Comparison of ENCODE assay signal across 7 mouse cellular contexts in genomic region chr9:46272677-46273454, GRCm38 (mm10). TPM values are rescaled to one million over a fixed set of nuclear protein-coding genes. Genes with fewer than 3 reads are reported as not detected.
A peak's percentile ranks its signal among the peaks of the same experiment; 100 is the strongest.
DNase-seq lines count a peak whose midpoint lies in the region; ATAC-seq lines count a peak whose summit lies in the region.

Gene Zpr1 (plus strand): TSS chr9:46273064.

- WGBS in intestine, embryonic 16.5 days: 5% methylated on average over 45 of the region's 45 CpGs
- WGBS in midbrain, embryonic 11.5 days: 6% methylated on average over 43 of the region's 45 CpGs

- peak within 1 kb of the TSS; percentile 83 for H3K4me2 ChIP-seq in intestine, embryonic 16.5 days (ENCODE audit: low read depth, low read length)
- peak within 1 kb of the TSS; percentile 90 for H3K4me2 ChIP-seq in midbrain, embryonic 11.5 days

- intact Hi-C loops in left cerebral cortex, postnatal 36 days (cut with DNase I): no loop called here

- peak within 1 kb of the TSS; percentile 97 for H3K4me3 ChIP-seq in intestine, embryonic 16.5 days (ENCODE audit: low read length)
- peak within 1 kb of the TSS; percentile 89 for H3K4me3 ChIP-seq in midbrain, embryonic 11.5 days (ENCODE audit: low read depth, low read length)

- DNase-seq in adrenal gland, adult 8-10 months: peak; percentile 88
- peak; percentile 89 for DNase-seq in embryo, embryonic 9.5 days (ENCODE audit: extremely low spot score)
- DNase-seq in gastrocnemius, postnatal 4 days (ENCODE audit: low spot score in 2 of 2): peak; percentile 73 to 85
- peak; percentile 90 to 91 for DNase-seq in left cerebral cortex, postnatal 36 days (ENCODE audit: low spot score in 2 of 2)
- peak; percentile 98 for DNase-seq in midbrain, embryonic 11.5 days (ENCODE audit: low spot score, missing footprints)
- peak; percentile 91 for DNase-seq in skeletal muscle tissue, adult 2 months (ENCODE audit: low read depth, low spot score)

- H3K36me3 ChIP-seq in intestine, embryonic 16.5 days (ENCODE audit: control insufficient read depth, insufficient read depth, low read length): peaks cover 19% of the 10 kb centered on the region; the same call in 1 of the 2 replicates
- peaks cover 13% of the 10 kb centered on the region for H3K36me3 ChIP-seq in midbrain, embryonic 11.5 days (ENCODE audit: control insufficient read depth, insufficient read depth, low read length)

- H3K9me3 ChIP-seq in intestine, embryonic 16.5 days (ENCODE audit: control insufficient read depth, low read length): no peaks in the 10 kb centered on the region
- H3K9me3 ChIP-seq in midbrain, embryonic 11.5 days (ENCODE audit: control insufficient read depth, low read length): no peaks in the 10 kb centered on the region

- H3K4me1 ChIP-seq in intestine, embryonic 16.5 days (ENCODE audit: control insufficient read depth, insufficient read depth, low read length): peaks cover 5% of the 10 kb centered on the region
- H3K4me1 ChIP-seq in midbrain, embryonic 11.5 days (ENCODE audit: control insufficient read depth, insufficient read depth, low read length): peaks cover 6% of the 10 kb centered on the region

- peak within 1 kb of the TSS; percentile 78 for H3K9ac ChIP-seq in intestine, embryonic 16.5 days (ENCODE audit: low read depth, low read length)
- H3K9ac ChIP-seq in midbrain, embryonic 11.5 days (ENCODE audit: low read length): peak within 1 kb of the TSS; percentile 71

- peak within 1 kb of the TSS; percentile 20 for H3K27ac ChIP-seq in intestine, embryonic 16.5 days (ENCODE audit: low read length)
- H3K27ac ChIP-seq in midbrain, embryonic 11.5 days (ENCODE audit: low read depth, low read length): peak within 1 kb of the TSS; percentile 27; the same call in 1 of the 2 replicates

- H3K27me3 ChIP-seq in intestine, embryonic 16.5 days (replicated peaks; ENCODE audit: control insufficient read depth, insufficient read depth, low read length): no peaks in the 10 kb centered on the region; the same call in 1 of the 2 replicates
- peaks cover 3% of the 10 kb centered on the region for H3K27me3 ChIP-seq in midbrain, embryonic 11.5 days (ENCODE audit: control insufficient read depth, insufficient read depth, low read length)

- peak; percentile 95 for ATAC-seq in intestine, embryonic 16.5 days
- peak; percentile 94 for ATAC-seq in midbrain, embryonic 11.5 days (ENCODE audit: low FRiP score)

RNA-seq across cellular contexts. Expression of gene Zpr1, which starts in this region (rescaled TPM):
- 10 to 100 TPM; 42.2 to 44.5 (median 42.9) TPM for total RNA-seq in adrenal gland, adult 8-10 months (2022)
- 10 to 100 TPM; 21.9 to 22.2 TPM for total RNA-seq in gastrocnemius, postnatal 4 days (2021)
- 47.6 and 50.0 TPM in 2 replicates for polyA plus RNA-seq in intestine, embryonic 16.5 days (2015; fragmentation: Nextera tagmentation; extraction: Ambion mirVana)
- total RNA-seq in left cerebral cortex, postnatal 36 days (2021): 10 to 100 TPM; 38.8 to 44.1 TPM
- polyA plus RNA-seq in midbrain, embryonic 11.5 days (2014; fragmentation: Nextera tagmentation; extraction: Ambion mirVana): 59.3 and 62.0 TPM in 2 replicates

Comparison
In these comparisons a context has a peak if more than half of its experiments do, and no peak if none do; other contexts are left out.
1. Peak in every context shown above with its lines: DNase-seq, ATAC-seq, H3K4me3 ChIP-seq and H3K27ac ChIP-seq.